In genomic region chr2:125481531-125482317, GRCm38 (mm10) we compare ENCODE assay signal across 21 mouse cellular contexts. TPM values are rescaled to one million over a fixed set of nuclear protein-coding genes. Genes with fewer than 3 reads are reported as not detected.
DNase-seq lines count a peak whose midpoint lies in the region; ATAC-seq and TF ChIP-seq lines count a peak whose summit lies in the region.
"Had no signal": no experiment of that assay in that cellular context is flagged by ENCODE, and none has a peak within 500 bp of the region (broad histone marks: within the 10 kb centered on the region; RNA-seq: fewer than 3 reads in every experiment).

No protein-coding gene starts in this region.

- no peaks in the 10 kb centered on the region for H3K27me3 ChIP-seq in heart, adult 2 months (ENCODE audit: control insufficient read depth, insufficient read depth, low read length)
- no peaks in the 10 kb centered on the region for H3K27me3 ChIP-seq in heart, embryonic 11.5 days (ENCODE audit: control insufficient read depth, insufficient read depth, low read length)
- no peaks in the 10 kb centered on the region for H3K27me3 ChIP-seq in MEL (ENCODE audit: control insufficient read depth in 1 of 2, insufficient read depth in 2 of 2, low read length in 2 of 2)
- H3K27me3 ChIP-seq: CH12.LX; embryonic facial prominence, embryonic 15.5 days; forebrain, embryonic 12.5 days had no signal

- no peak overlapping the region for H3K9ac ChIP-seq in heart, adult 2 months (ENCODE audit: low read depth, low read length)
- H3K9ac ChIP-seq in heart, embryonic 11.5 days (ENCODE audit: low read depth, low read length) = no peak overlapping the region
- no peak overlapping the region for H3K9ac ChIP-seq in MEL (ENCODE audit: control insufficient read depth, low read depth, low read length, poor library complexity, severe bottlenecking)
- H3K9ac ChIP-seq: embryonic facial prominence, embryonic 15.5 days; forebrain, embryonic 12.5 days; hindbrain, embryonic 14.5 days had no signal

- no peak for TF ChIP-seq EP300 in heart, adult 2 months (IDR thresholded peaks at IDR 0.05; ENCODE audit: insufficient read depth, low read depth, low read length)
- no peak for TF ChIP-seq EP300 in MEL (IDR thresholded peaks at IDR 0.05; ENCODE audit: low read depth in 1 of 2, low read length in 2 of 2)

- WGBS in heart, adult 2 months = 72% methylated on average over 9 of the region's 9 CpGs
- 86% methylated on average over 9 of the region's 9 CpGs for whole genome bisulfite sequencing in heart, embryonic 11.5 days (ENCODE audit: insufficient replicate concordance)

- no peak for ATAC-seq in heart, embryonic 11.5 days (replicated peaks; ENCODE audit: insufficient number of reproducible peaks, low FRiP score, low TSS enrichment)
- ATAC-seq: forebrain, embryonic 16.5 days; intestine, embryonic 16.5 days had no signal

- H3K79me2 ChIP-seq in heart, adult 2 months (replicated peaks; ENCODE audit: control insufficient read depth, insufficient read depth, low read length) = 0 out of 2 replicates have a peak, but pooled peaks cover 2% of the 10 kb centered on the region
- H3K79me2 ChIP-seq in MEL (ENCODE audit: control insufficient read depth, insufficient read depth, low read length, poor library complexity) = no peaks in the 10 kb centered on the region

- peaks cover 21% of the 10 kb centered on the region for H3K36me3 ChIP-seq in heart, adult 2 months (ENCODE audit: control insufficient read depth, insufficient read depth, low read length)
- H3K36me3 ChIP-seq in heart, embryonic 11.5 days (ENCODE audit: control insufficient read depth, insufficient read depth, low read length) = no peaks in the 10 kb centered on the region
- peaks cover 0 to 3% of the 10 kb centered on the region in 2 experiments; a peak in 2 of 4 replicates for H3K36me3 ChIP-seq in MEL (ENCODE audit: control insufficient read depth in 1 of 2, insufficient read depth in 2 of 2, low read length in 2 of 2)
- H3K36me3 ChIP-seq: forebrain, embryonic 12.5 days had no signal

- no peak for TF ChIP-seq RAD21 in MEL (IDR thresholded peaks at IDR 0.05; ENCODE audit: low read depth, low read length)

- peaks cover 22% of the 10 kb centered on the region for H3K4me1 ChIP-seq in heart, adult 2 months (ENCODE audit: control insufficient read depth, insufficient read depth, low read length)
- peaks cover 4% of the 10 kb centered on the region; the same call in 1 of the 2 replicates for H3K4me1 ChIP-seq in heart, embryonic 11.5 days (ENCODE audit: control insufficient read depth, insufficient read depth, low read length)
- peaks cover 0 to 6% of the 10 kb centered on the region in 2 experiments; a peak in 2 of 4 replicates for H3K4me1 ChIP-seq in MEL (ENCODE audit: control insufficient read depth in 1 of 2, insufficient read depth in 2 of 2, low read length in 2 of 2)
- peaks cover 20% of the 10 kb centered on the region for H3K4me1 ChIP-seq in embryonic fibroblast, embryonic 13.5 days (ENCODE audit: control insufficient read depth, insufficient read depth, low read length)
- H3K4me1 ChIP-seq: forebrain, embryonic 12.5 days had no signal

- no peak overlapping the region for H3K4me2 ChIP-seq in heart, embryonic 11.5 days
- H3K4me2 ChIP-seq: embryonic facial prominence, embryonic 15.5 days; forebrain, embryonic 12.5 days; hindbrain, embryonic 14.5 days had no signal

- intact Hi-C loops in heart, adult 2 months (cut with DNase I) = loop anchor here (5.0 kb wide), 1 partner anchor 34 kb away; no protein-coding TSS in a partner anchor
- intact Hi-C loops in left cerebral cortex, postnatal 25 days (cut with DNase I) = loop anchor here (1.0 kb wide), 1 partner anchor 176 kb away; no protein-coding TSS in a partner anchor

- no peak for TF ChIP-seq POLR2A in heart, adult 2 months (IDR thresholded peaks at IDR 0.05; ENCODE audit: insufficient read depth, low read depth, low read length)
- no peak for TF ChIP-seq POLR2A in MEL (IDR thresholded peaks at IDR 0.05; ENCODE audit: control insufficient read depth in 1 of 2, insufficient read depth in 1 of 2, low read depth in 1 of 2, low read length in 2 of 2, poor library complexity in 1 of 2)
- no peak for TF ChIP-seq POLR2A in embryonic fibroblast, embryonic 13.5 days (IDR thresholded peaks at IDR 0.05; ENCODE audit: low read depth, low read length)

- no peak overlapping the region for H3K4me3 ChIP-seq in heart, adult 2 months
- H3K4me3 ChIP-seq in heart, embryonic 11.5 days (ENCODE audit: low read depth, low read length) = no peak overlapping the region
- H3K4me3 ChIP-seq in layer of hippocampus, adult 2 months = no peak overlapping the region
- no peak overlapping the region for H3K4me3 ChIP-seq in MEL (ENCODE audit: control insufficient read depth in 1 of 2, insufficient read depth in 1 of 2, low read depth in 2 of 2, low read length in 2 of 2)
- H3K4me3 ChIP-seq in embryonic fibroblast, embryonic 13.5 days (ENCODE audit: insufficient read depth, low read length) = no peak overlapping the region
- H3K4me3 ChIP-seq: embryonic facial prominence, embryonic 15.5 days; forebrain, embryonic 12.5 days had no signal

- H3K27ac ChIP-seq in heart, adult 2 months = peak overlapping the region; percentile 11
- no peak overlapping the region for H3K27ac ChIP-seq in heart, embryonic 11.5 days (ENCODE audit: low read depth, low read length)
- peak overlapping the region; percentile 18; the same call in 1 of the 2 replicates for H3K27ac ChIP-seq in layer of hippocampus, adult 2 months
- H3K27ac ChIP-seq in MEL (ENCODE audit: control insufficient read depth, low read depth, low read length) = no peak overlapping the region
- H3K27ac ChIP-seq in embryonic fibroblast, embryonic 13.5 days (ENCODE audit: insufficient read depth, low read length) = peak overlapping the region; percentile 51
- H3K27ac ChIP-seq: embryonic facial prominence, embryonic 15.5 days; forebrain, embryonic 12.5 days; hindbrain, embryonic 14.5 days had no signal

- DNase-seq in heart, adult 2 months = peak in 1 of 2 experiments; percentile 15
- no peak for DNase-seq in layer of hippocampus, adult 2 months (ENCODE audit: low spot score in 2 of 2)
- no peak for DNase-seq in layer of hippocampus, adult 9-11 months
- DNase-seq in MEL (ENCODE audit: low read depth, low spot score) = peak; percentile 24
- DNase-seq in left cerebral cortex, postnatal 25 days (ENCODE audit: low spot score in 2 of 2) = no peak
- DNase-seq: adrenal gland, adult 2 months; adrenal gland, postnatal 25 days; cerebellum, adult 2 months; cerebellum, postnatal 10 days; embryo, embryonic 11 days; gastrocnemius, postnatal 25 days; heart, postnatal 10 days had no signal

- no peak for TF ChIP-seq CTCF in heart, adult 2 months (IDR thresholded peaks at IDR 0.05)
- TF ChIP-seq CTCF in layer of hippocampus, adult 2 months (conservative IDR thresholded peaks at IDR 0.05) = no peak
- TF ChIP-seq CTCF in MEL (IDR thresholded peaks at IDR 0.05 in 2 of 3, conservative IDR thresholded peaks at IDR 0.05 in 1 of 3; ENCODE audit: control insufficient read depth in 1 of 3, insufficient read depth in 1 of 3, low read depth in 2 of 3, low read length in 3 of 3, poor library complexity in 1 of 3, severe bottlenecking in 1 of 3) = no peak
- no peak for TF ChIP-seq CTCF in embryonic fibroblast, embryonic 13.5 days (IDR thresholded peaks at IDR 0.05; ENCODE audit: borderline replicate concordance, insufficient read depth, low read length)

- no peaks in the 10 kb centered on the region for H3K9me3 ChIP-seq in heart, embryonic 11.5 days (replicated peaks; ENCODE audit: control insufficient read depth, low read length)
- no peaks in the 10 kb centered on the region for H3K9me3 ChIP-seq in MEL (replicated peaks; ENCODE audit: insufficient read depth, low read length)
- H3K9me3 ChIP-seq: embryonic facial prominence, embryonic 15.5 days; forebrain, embryonic 12.5 days had no signal

TF ChIP-seq in MEL, 35 proteins besides CTCF, POLR2A, EP300 and RAD21:
- TF ChIP-seq MYB (IDR thresholded peaks at IDR 0.05; ENCODE audit: low read depth, low read length) = no peak
- no peak for TF ChIP-seq ETS1 (IDR thresholded peaks at IDR 0.05; ENCODE audit: low read depth, low read length)
- TF ChIP-seq ZMIZ1 (IDR thresholded peaks at IDR 0.05; ENCODE audit: low read depth, low read length) = no peak
- no peak for TF ChIP-seq UBTF (IDR thresholded peaks at IDR 0.05; ENCODE audit: borderline replicate concordance, insufficient read depth, low read depth, low read length)
- TF ChIP-seq HCFC1 (IDR thresholded peaks at IDR 0.05; ENCODE audit: low read depth, low read length) = no peak
- TF ChIP-seq POLR2AphosphoS2 (IDR thresholded peaks at IDR 0.05; ENCODE audit: low read length) = no peak
- no peak for TF ChIP-seq ZNF384 (IDR thresholded peaks at IDR 0.05; ENCODE audit: low read depth, low read length)
- no peak for TF ChIP-seq GATA1 (IDR thresholded peaks at IDR 0.05; ENCODE audit: low read depth, low read length)
- TF ChIP-seq ZC3H11A (IDR thresholded peaks at IDR 0.05; ENCODE audit: low read depth, low read length) = no peak
- TF ChIP-seq MAX (IDR thresholded peaks at IDR 0.05; ENCODE audit: low read length) = no peak
- TF ChIP-seq SIN3A (IDR thresholded peaks at IDR 0.05; ENCODE audit: low read length) = no peak
- TF ChIP-seq JUND (IDR thresholded peaks at IDR 0.05; ENCODE audit: low read depth, low read length) = no peak

RNA-seq across cellular contexts. Expression of gene Gm9913, which starts 23.2 kb away (rescaled TPM):
- total RNA-seq in heart, adult 2 months (2021) = under 1 TPM; 0.21 to 0.23 TPM
- 0.29 and 0.35 TPM in 2 replicates for polyA plus RNA-seq in heart, adult 2 months (2012; rRNA removed)
- polyA plus RNA-seq in heart, embryonic 11.5 days (2014; fragmentation: Nextera tagmentation; extraction: Ambion mirVana) = 0.42 and 0.45 TPM in 2 replicates
- total RNA-seq in layer of hippocampus, adult 2 months (2021) = under 1 TPM; 0.33 to 0.49 TPM
- total RNA-seq in MEL (2012; rRNA removed) = not detected in 2 replicates
- polyA plus RNA-seq in MEL (2012; ENCODE audit: insufficient read depth in 1 of 2, insufficient read length in 2 of 2, low read depth in 1 of 2, low replicate concordance in 2 of 2, missing spikeins in 1 of 2) = not detected
- 1.3 and 1.4 TPM in 2 replicates for polyA plus RNA-seq in embryonic fibroblast, embryonic 13.5 days (2011; ENCODE audit: insufficient read length, low read depth, missing spikeins)
- not detected for total RNA-seq in left cerebral cortex, postnatal 25 days (2021)
- total RNA-seq: adrenal gland, adult 2 months; adrenal gland, postnatal 25 days; CH12.LX; hematopoietic stem cell, adult 5-6 weeks had no signal
- polyA plus RNA-seq: adrenal gland, adult 2 months; hindbrain, embryonic 14.5 days had no signal

RNA-seq across cellular contexts. Expression of gene Fbn1, which starts 26.1 kb away (rescaled TPM):
- 10 to 100 TPM; 28.8 to 43.9 TPM for total RNA-seq in heart, adult 2 months (2021)
- polyA plus RNA-seq in heart, adult 2 months (2012; rRNA removed) = 15.0 and 27.6 TPM in 2 replicates
- 28.5 and 31.9 TPM in 2 replicates for polyA plus RNA-seq in heart, embryonic 11.5 days (2014; fragmentation: Nextera tagmentation; extraction: Ambion mirVana)
- 10 to 100 TPM in 1 of 2 experiments, 1 to 10 TPM in 1; 8.7 to 10.4 TPM for total RNA-seq in layer of hippocampus, adult 2 months (2021)
- 0.03 TPM in 1 of 2 replicates, not detected in the other for total RNA-seq in MEL (2012; rRNA removed)
- under 1 TPM in 1 of 2 experiments, not detected in 1; 0.01 TPM for polyA plus RNA-seq in MEL (2012; ENCODE audit: insufficient read depth in 1 of 2, insufficient read length in 2 of 2, low read depth in 1 of 2, low replicate concordance in 2 of 2, missing spikeins in 1 of 2)
- polyA plus RNA-seq in embryonic fibroblast, embryonic 13.5 days (2011; ENCODE audit: insufficient read length, low read depth, missing spikeins) = 593 and 598 TPM in 2 replicates
- 1 to 10 TPM; 4.7 to 5.4 TPM for total RNA-seq in left cerebral cortex, postnatal 25 days (2021)

Comparison
In these comparisons a context has a peak if more than half of its experiments do, and no peak if none do; other contexts are left out.
1. H3K27ac ChIP-seq: peak in heart, adult 2 months (single experiment), layer of hippocampus, adult 2 months (single experiment) and embryonic fibroblast, embryonic 13.5 days (single experiment); none in heart, embryonic 11.5 days (single experiment) and MEL (single experiment).